Mouse (Mus musculus): ENCODE measurements around the gene Usp21.

GRCm38 (mm10) chr1:171268341-171268740 lies 19.4 kb downstream of the Usp21 start:
- TF ChIP-seq POLR2A (IDR thresholded peaks at IDR 0.05; ENCODE audit: control insufficient read depth in 1 of 2, insufficient read depth in 1 of 2, low read depth in 1 of 2, low read length in 2 of 2, poor library complexity in 1 of 2) (no peak), USF1 (IDR thresholded peaks at IDR 0.05; ENCODE audit: low read depth, low read length) (no peak), ZNF384 (IDR thresholded peaks at IDR 0.05; ENCODE audit: low read depth, low read length) (no peak)
